Mouse (Mus musculus) gastrocnemius, postnatal 10 days (tissue): ENCODE results near the gene Cdh23. TPM values are rescaled to one million over a fixed set of nuclear protein-coding genes. Genes with fewer than 3 reads are reported as not detected.

Experiments
- DNase-seq: peaks from one replicate; pipeline ENCODE4 v3.0.0; 2021; ENCODE audit warnings: mixed read lengths
- total RNA-seq, 2 experiments: library from RNA; stranded (reverse); gene quantifications; 2 replicates each; pipeline ENCODE4 v1.2.3; 2021

Gene Cdh23
- total RNA-seq, 2 experiments from 2014 or later, result 3.1 to 4.2 TPM

DNA sequence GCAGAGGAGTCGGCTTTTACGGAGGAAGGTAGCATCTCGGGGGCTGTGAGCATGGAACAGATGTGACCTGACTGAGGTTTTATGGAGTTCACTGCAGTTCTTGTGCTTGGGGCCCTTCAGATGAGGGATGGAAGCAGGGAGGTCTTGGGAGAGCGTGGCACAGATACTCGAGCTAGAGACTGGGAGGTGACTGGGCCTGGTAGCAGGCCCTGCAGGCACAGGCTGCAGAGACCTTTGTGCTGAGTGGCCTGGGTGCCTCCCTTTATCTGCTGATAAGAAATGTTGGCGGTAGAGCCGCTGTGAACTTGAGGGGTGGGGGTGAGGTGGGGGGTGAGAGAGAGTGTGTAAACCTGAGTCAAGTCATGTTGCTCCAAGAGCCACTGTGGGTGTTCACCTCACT lies 361.7 kb downstream of the Cdh23 start:
- DNase-seq, result no peak

DNA sequence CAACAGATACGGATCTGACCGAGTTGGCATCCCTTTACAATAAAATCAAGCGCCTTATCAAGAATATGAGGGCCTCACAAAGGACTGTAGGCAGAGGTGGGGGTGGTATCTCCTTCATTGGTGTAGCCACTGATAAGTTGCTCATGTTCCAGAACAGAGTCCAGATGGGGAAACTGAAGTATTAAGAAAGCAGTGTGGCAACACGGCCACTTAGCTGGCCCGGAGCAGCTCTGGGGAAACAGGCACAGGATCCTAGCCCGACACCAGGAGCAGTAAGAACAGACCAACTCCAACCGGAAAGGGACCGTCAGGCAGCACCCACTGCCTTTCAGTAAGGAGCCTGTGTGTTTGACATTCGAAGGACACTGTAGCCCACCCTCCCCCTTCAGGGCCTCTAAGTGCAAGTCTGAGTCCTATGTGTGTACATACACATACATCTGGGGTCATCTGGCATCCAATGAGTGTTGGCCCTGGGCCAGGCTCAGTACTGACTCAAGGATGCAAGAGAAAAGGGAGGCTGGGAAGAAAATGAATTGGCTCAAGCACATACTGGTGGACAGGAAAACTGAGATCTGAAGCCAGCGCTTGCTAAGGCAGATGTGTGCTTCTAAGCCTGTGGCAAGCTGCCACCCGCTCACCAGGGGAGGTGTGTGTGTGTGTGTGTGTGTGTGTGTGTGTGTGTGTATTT lies 367.2 kb downstream of the Cdh23 start:
- peak; percentile 26 for DNase-seq

DNA sequence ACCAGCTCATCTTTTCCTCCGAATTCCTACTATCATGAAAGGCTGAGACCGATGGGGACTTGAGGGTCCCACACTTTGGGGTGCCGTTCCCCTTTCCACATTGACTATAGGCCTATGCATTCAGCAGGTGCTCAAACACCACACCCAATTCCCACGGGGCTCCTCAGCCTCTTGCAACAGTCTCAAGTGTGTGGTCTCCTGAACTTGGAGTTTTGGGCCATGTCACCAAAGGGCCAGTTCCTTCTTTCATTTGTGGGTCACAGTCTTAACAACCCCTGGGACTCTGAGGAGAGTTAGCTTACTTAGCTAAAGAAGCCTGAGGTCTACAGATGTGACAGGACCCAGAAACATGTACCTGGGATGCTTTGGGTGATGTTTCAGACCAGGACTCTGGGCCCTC lies 380.1 kb downstream of the Cdh23 start:
- DNase-seq, result no peak

DNA sequence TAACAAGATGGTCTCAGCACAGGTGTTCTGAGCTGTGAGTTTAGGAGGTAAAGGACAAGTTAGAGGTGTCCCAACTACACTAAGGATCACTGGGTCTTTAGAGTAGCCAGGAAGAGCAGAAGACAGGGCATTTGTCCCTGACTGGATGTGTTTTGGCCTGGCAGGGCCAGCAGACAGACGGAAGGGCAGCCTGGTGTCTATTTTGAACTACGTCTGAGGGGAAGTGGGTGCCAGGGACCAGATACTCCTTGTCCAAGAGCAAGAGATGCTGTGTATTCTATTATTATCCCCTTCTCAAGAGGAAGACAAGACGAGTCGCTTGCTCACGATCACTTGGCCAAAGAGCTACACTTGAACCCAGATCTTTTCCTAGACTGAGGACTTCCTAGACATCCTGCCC lies 382.7 kb downstream of the Cdh23 start:
- DNase-seq, result no peak

DNA sequence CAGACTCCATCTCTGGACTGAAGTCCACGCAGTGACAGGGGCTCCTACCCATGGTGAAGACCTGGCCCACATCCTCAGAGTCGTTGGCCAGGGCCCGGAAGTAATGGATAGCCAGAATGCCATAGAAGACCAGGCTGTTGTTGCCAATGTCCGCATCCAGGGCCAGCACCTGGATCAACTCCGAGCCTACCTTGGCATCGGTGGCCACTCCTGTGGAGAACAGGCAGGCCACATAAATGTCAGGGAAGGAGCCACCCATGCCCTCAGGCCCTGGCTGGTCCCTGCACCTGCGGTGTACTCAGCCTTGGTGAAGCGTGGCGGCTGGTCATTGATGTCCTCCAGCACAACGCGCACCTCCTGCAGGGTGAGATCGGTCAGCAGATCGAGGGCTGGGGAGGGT lies 385.7 kb downstream of the Cdh23 start:
- no peak for DNase-seq

DNA sequence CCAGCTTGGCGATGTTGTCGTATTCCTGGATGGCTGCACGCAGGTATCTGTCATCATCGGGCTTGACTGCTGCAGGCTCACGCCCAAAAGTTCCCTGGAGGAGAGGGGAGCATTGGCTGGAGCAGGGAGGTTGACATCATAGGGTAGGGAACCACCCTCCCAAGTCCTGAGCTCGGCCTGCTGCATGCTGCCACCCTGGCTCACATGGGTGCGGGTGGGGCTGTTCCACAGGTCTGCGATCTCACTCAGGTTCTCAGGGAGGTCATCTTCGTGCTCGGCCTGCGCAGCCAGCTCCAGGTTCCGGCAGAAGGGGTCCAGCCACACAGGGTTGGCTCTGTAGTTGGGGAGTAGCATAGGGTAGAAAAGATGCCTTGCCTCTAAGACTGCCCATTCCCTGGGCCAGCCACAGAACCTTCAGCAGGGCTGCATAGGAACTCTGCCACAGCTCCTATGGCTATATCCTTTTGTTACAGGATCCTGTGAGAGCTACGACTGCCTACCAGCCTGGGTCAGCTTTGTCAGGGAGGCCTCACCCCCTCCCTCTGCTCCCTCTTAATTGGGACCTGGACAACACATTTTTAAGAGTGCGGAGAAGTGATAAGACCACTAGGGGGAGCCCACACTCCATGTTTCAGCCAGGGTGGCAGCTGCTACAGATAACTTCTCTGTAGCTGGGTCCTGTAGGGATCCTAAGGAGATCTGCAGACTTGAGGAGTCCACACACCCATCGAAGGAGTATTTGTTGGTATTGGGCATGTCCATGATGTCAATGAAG lies 391.2 kb downstream of the Cdh23 start:
- DNase-seq, result peak; percentile 73

DNA sequence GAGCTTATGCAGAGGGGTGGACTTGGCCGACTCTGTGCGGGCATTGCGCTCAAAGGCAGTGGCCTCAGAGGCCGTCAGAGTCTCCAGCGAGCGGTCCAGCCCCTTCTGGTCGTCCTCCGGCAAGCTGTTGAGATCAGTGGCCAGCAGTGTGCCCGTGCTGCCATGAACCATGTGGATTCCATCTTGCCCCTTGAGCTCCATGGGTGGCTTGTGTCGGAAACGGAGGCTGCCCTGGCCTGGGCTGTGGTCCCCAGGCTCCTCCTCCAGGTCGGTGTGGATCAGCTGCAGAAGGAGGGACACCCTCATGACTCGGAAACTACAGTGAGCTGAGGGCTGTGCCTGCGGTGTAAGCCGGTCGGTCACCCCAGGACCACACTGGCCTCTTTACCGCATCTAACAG lies 392.9 kb downstream of the Cdh23 start:
- no peak for DNase-seq

DNA sequence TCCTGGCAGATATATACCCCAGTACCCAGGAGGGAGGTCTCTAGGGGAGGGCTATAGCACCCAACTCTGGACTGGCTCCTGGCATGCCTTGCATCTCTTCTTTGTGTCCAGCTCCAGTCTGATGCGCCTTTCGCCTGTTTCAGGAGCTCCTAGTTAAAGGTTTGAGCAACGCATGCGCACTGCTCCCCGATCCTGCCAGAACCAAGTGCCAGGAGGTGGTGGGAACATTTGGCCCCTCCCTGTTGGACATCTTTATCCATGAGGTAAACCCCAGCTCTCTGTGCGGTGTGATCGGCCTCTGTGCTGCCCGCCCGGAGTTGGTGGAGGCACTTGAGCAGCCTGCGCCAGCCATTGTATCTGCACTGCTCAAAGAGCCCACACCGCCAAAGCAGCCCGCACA lies 396.7 kb downstream of the Cdh23 start:
- no peak for DNase-seq

DNA sequence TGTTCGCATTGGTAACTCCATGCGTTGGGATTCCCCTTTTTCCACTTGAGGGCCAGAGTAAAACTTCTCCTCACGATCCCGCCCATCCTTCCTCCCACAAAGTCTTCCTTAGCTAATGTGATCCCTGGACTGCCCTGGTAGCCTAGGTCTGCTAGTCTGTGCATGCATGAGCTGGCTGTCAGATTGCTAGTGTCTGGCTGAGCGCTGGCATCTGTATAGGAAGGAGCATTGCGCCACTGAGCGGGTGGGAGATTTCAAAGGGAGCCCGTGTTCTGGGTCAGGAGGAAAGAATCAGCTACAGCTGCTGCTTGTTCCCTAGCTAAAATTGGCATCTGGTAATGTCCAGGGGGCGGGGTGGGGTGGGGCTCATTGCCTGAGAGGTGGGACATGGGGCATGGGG lies 400.3 kb downstream of the Cdh23 start:
- DNase-seq, result no peak

DNA sequence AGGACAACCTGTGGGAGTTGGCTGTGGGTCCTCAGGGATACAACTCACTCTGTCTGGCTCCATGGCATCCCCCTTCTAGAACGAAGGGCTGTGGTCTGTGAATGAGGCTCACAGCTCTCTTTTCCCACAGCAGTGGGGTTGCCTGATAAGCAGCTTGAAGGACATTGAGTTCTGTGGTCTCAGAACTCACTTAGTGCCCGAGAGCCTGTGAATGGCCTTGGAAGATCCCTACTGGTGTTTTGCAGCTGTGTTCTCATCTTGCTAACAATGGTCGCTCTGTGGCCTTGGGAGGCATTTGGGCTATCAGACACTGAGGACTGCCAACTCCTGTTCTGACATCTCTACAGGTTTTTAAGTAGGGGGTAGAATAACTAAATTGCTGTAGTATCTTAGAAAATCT lies 400.9 kb downstream of the Cdh23 start:
- no peak for DNase-seq

DNA sequence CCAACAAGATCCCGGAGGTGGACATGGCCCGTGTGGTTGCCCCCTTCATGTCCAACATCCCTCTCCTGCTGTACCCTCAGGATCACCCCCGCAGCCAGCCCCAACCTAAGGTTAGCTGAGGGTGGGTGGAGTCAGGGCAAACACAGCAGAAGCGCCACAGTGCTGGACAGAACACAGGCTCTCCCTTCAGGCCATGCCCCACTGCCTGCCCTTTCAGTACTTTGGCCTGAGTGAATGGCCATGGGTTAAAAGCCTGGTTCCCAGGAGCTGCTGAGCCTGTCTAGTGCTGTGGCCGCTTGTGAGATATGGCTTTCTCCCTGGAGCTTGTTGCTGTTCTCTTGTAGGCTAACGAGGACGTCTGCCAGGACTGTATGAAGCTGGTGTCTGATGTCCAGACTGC lies 401.7 kb downstream of the Cdh23 start:
- DNase-seq, result no peak

DNA sequence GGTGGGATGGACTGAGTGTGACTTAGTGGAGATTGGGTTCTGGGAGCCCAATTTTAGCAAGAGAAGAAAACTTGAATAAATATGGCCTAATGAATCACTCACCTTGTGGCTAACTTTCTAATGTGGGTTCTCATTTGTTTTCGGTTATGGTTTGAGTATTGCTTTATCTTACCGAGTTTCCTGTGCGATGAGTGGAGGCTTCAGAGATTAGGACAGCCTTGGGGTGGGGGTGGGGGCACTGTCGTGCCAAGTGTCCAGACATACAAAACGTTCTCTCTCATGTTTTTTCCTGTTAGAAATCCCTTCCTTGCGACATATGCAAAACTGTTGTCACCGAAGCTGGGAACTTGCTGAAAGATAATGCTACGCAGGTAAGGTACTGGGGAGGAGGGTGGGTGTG lies 404.1 kb downstream of the Cdh23 start:
- no peak for DNase-seq

DNA sequence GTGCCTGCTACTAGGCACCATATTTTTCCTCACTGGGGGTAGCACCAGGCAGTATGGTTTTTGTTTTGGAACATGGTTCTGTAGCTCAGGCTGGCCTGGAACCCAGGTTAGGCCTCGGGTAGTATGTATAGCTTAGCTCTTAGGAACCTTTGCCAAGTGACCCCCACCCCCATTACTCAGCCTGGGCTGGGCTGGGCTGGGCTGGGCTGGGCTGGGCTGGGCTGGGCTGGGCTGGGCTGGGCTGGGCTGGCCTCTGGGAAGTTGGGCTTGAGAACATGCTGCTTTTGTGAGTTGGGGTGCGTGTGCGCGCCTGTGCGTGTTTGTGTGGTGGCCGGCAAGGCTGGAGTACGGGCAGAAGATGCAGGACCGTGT lies 405.6 kb downstream of the Cdh23 start:
- no peak for DNase-seq

DNA sequence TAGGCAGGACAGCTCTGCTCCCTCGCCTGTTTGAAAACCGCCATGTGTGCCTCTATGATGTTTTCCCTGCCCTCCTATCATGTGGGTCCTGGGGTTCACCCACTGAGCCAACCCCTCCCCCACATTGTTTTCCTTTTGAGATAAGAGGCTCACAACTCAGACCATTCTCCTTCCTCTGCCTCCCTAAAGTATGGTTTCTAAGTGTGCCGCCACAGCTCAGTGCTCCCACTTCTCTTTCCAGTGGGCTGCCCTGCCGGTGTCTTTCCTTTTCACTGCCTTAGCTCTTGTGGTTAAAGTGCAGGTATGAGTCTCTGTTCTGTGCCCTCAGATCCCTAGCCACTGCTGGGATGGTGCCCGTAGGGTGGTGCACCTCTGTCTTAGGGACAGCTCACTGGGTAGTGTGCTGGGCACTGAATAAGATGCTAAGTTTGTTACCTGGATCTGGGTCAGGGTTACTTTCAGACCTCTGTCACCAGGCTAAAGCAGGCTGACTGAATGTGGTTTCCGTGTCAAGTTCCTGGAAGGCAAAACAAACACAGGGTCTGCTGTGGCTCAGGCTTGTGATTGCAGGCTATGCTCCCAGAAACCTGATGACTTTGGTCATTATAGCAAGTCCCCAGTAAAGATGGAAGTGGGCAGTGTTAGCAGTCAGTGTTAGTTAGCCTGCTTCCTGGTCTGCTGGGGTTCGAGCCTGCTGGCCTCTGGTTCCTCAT lies 406.1 kb downstream of the Cdh23 start:
- no peak for DNase-seq

DNA sequence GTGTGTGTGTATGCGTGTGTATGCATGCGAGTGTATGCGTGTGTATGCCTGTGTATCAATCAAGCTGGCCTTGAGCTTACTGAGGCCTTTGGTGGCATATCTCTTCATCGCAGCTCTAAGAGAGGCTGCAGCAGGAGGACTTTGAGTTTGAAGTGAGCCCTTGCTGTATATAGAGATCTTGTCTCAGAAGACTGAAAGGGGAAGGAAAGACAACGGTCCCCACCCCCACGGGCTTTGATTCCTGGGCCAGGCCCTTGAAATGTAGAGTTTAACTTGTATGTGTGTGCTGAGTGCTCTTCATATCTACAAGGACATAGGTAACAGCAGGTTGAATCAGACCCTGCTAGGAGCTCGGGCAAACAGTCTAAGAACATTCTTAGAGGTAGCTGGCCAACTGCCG lies 407.1 kb downstream of the Cdh23 start:
- no peak for DNase-seq

DNA sequence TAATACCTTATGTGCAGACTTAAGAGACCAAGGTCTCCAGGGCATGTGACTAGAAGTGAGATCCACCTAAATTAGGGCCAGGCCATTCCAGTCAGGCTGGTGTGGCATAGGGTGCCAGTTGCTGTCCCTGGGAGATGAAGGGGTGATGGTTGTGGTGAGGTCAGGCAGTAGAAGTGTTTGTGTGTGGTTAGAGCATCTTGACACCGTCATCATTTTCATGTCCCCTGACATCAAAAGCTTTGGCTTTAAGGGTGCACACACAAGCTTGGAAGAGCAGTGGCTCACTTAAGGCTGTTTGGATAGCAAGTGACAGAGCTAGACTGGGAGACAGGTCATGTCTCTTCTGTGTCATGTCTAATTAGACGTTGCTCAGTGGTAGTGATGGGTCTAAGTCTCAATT lies 408.6 kb downstream of the Cdh23 start:
- no peak for DNase-seq

DNA sequence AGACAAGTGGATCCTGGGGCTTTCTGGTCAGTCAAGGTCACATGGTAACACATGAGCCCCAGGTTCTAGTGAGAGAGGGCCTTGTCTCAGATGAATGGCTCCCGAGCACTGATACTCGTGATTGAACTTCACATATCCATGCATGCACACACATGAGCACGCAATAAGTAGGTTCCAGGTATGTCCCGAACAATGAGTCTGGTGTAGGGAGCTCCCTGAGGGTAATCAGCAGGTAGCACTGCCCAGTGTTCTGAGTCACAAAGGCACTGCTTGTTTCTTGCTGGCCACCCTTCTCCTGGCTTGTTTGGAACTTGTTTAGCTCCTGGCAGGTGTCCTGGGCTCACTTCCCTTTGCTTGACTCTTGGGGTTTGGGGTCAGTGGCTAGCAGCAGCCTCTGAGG lies 409.1 kb downstream of the Cdh23 start:
- no peak for DNase-seq

DNA sequence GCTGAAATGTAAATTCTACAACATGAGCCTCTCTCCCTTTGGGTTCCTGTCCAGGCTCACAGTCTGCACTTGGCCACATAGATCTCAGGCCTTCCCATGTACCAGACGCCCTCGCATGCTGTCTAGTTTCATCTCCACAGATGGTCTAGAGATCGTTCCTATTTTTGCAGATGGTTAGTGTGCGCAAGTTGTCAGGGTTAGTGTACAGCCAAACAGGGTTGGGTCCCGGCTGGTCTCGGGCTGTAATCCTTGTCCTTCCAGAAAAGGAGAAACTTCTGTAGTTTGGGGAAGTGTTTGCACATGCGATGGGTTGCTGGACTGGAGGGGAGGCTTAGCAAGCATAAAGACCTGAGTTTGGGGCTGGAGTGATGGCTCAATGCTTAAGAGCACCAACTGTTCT lies 409.7 kb downstream of the Cdh23 start:
- DNase-seq, result no peak

DNA sequence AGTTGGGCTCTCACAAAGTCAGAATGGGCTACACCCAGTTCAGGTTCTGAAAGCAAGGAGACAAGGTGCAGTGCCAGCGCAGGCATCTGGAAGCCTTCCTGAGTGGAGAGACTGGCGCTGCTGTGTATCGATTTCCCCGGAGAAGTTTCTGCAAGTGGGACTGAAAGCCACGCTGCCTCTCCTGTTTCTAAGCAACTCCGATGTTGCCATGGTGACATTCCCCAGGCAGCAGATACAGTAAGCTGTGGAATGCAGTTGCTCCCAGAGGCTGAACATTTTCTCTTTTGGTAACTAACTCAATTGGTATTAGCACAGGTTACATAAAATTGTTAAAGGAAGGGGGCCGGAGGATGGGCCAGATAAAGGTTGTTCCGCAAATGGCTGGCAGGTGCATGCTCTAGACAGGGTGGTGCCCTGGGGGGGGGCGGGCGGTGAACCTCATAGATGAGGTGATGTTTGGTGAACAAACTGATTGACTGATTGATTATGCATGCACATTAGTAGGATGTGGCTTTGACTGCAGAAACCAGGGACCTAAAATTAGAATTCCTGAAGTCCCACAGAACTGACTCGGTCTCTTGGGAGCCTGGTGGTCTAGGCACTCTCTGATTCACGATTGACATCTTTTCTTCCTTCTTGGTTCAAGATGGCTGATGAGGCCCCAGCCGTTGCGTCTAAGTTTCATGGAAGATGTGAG lies 410.5 kb downstream of the Cdh23 start:
- no peak for DNase-seq

DNA sequence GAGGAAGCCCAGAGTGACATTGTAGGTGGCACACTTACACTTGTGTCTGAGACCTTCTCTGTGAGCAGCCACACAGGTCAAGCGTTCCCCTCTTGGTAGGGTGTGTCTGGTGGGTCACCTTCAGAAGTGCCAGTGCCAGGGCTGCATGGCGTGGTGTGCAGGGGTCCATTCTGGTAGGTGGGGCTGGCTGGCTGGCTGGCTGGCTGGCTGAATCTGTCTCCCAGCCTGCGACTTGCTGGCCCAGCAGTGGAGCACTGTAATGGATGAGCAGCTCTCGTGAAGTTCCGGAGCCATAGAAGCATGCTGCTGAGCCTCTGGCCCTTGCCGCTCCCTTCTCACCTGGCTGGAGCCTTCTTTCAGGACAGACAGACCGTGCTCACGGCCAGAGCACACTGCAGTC lies 411.1 kb downstream of the Cdh23 start:
- no peak for DNase-seq

DNA sequence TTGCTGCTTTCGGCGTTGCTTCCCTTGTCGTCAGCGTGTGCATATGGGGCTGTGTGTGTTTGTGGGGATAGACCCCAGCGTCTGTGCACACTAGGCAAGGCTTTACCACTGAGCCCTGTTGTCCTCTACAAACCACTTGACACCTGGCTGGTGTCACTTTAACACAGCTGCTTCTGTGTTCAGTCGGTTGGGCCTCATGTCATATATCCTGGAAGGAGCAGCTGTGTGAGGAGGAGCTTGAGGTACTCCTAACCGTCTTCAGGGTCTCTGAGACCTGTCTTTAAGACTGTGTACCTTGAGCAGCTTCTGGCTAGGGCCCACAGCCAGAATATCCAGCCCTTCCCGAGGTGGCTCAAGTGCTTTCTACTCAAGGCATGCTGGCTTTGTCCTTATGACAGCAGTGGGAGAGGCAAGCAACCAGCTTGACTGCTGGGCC lies 411.6 kb downstream of the Cdh23 start:
- DNase-seq, result no peak

DNA sequence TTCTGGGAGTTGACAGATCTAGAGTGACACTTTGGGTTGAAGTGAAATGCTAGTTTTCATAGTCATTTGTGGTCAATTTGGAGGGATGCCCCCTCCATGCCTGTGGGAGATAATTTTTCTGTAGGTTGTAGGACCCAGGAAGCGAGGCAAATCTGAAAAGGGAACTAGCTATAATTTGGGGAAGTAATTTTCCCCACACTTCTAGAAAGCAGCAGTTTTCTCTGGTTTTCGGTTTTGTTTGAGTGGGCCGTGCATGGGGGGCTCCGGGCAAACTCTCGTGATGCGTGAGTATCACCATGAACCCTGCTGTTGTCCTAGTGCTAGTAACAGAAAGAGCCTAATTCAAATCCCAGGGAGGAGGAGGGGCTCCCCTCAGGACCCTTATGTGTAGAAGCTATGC lies 412.0 kb downstream of the Cdh23 start:
- DNase-seq, result no peak
